Mouse (Mus musculus) MEL (cell line): ENCODE measurements around the gene Olfr247. TPM values are rescaled to one million over a fixed set of nuclear protein-coding genes. Genes with fewer than 3 reads are reported as not detected.
"Not testable (repeated sequence)": the region's sequence is repeated elsewhere in the genome, so short reads cannot be mapped to it uniquely, and the experiment has no call there.

Experiments used
- DNase-seq: peaks from one replicate; pipeline ENCODE4 v3.0.0; 2011; ENCODE audit warnings: low read depth, low spot score
- H3K27ac ChIP-seq: 2 replicates; pipeline ENCODE4 v1.5.1; 2012; ENCODE audit warnings: low read depth, mild to moderate bottlenecking, control low read depth, low read length, moderate library complexity; ENCODE audit not compliant: control insufficient read depth
- H3K27me3 ChIP-seq, 2 experiments: fragments of 150-350 bp in 1 of 2; sonication (generic) in 1 of 2; 2 replicates each; pipeline ENCODE4 v1.6.1; 2012; ENCODE audit warnings: low read length in 2 of 2, mild to moderate bottlenecking in 2 of 2, improper control_type of control experiment in 1 of 2, moderate library complexity in 1 of 2; ENCODE audit not compliant: insufficient read depth in 2 of 2, control insufficient read depth in 1 of 2
- H3K36me3 ChIP-seq, 2 experiments: 2 replicates each; pipeline ENCODE4 v1.6.1; 2012 to 2014; ENCODE audit warnings: low read length in 2 of 2, improper control_type of control experiment in 1 of 2, inconsistent platforms in 1 of 2, mild to moderate bottlenecking in 1 of 2; ENCODE audit not compliant: insufficient read depth in 2 of 2, control insufficient read depth in 1 of 2
- H3K4me1 ChIP-seq, 2 experiments: fragments of 150-350 bp in 1 of 2; sonication (generic) in 1 of 2; 2 replicates each; pipeline ENCODE4 v1.6.1; 2012; ENCODE audit warnings: low read length in 2 of 2, improper control_type of control experiment in 1 of 2, mild to moderate bottlenecking in 1 of 2; ENCODE audit not compliant: insufficient read depth in 2 of 2, control insufficient read depth in 1 of 2
- H3K4me3 ChIP-seq, 2 experiments: fragments of 150-350 bp in 1 of 2; sonication (generic) in 1 of 2; 2 replicates each; pipeline ENCODE4 v1.5.1; 2012; ENCODE audit warnings: low read depth in 2 of 2, low read length in 2 of 2, mild to moderate bottlenecking in 2 of 2, moderate library complexity in 2 of 2, control low read depth in 1 of 2, improper control_type of control experiment in 1 of 2; ENCODE audit not compliant: control insufficient read depth in 1 of 2, insufficient read depth in 1 of 2
- H3K79me2 ChIP-seq: 2 replicates; pipeline ENCODE4 v1.6.1; 2012; ENCODE audit warnings: mild to moderate bottlenecking, low read length, moderate library complexity; ENCODE audit not compliant: control insufficient read depth, poor library complexity, insufficient read depth
- H3K9ac ChIP-seq: 2 replicates; pipeline ENCODE4 v1.6.1; 2012; ENCODE audit warnings: low read depth, mild to moderate bottlenecking, control low read depth, low read length, moderate library complexity; ENCODE audit not compliant: control insufficient read depth, poor library complexity, severe bottlenecking
- H3K9me3 ChIP-seq: fragments of 150-350 bp; sonication (generic); replicated peaks from 2 replicates; pipeline ENCODE4 v1.6.1; 2012; ENCODE audit warnings: mild to moderate bottlenecking, low read length, improper control_type of control experiment, moderate library complexity; ENCODE audit not compliant: insufficient read depth
- CHD2 ChIP-seq: IDR thresholded peaks from 2 replicates; pipeline ENCODE4 v1.6.1; 2011; ENCODE audit warnings: low read length, improper control_type of control experiment
- CTCF ChIP-seq, 3 experiments: IDR thresholded peaks in 2 of 3; conservative IDR thresholded peaks in 1 of 3; 2 replicates each; pipeline ENCODE4 v1.5.1; 2011 to 2012; ENCODE audit warnings: low read length in 3 of 3, low read depth in 2 of 3, mild to moderate bottlenecking in 2 of 3, improper control_type of control experiment in 1 of 3, inconsistent platforms in 1 of 3, mixed read lengths in 1 of 3, moderate library complexity in 1 of 3; ENCODE audit not compliant: control insufficient read depth in 1 of 3, insufficient read depth in 1 of 3, poor library complexity in 1 of 3, severe bottlenecking in 1 of 3
- EP300 ChIP-seq, 2 experiments: IDR thresholded peaks; 2 replicates each; pipeline ENCODE4 v1.6.1; 2011; ENCODE audit warnings: improper control_type of control experiment in 2 of 2, low read length in 2 of 2, low read depth in 1 of 2, mild to moderate bottlenecking in 1 of 2
- GABPA ChIP-seq: IDR thresholded peaks from 2 replicates; pipeline ENCODE4 v1.6.1; 2012; ENCODE audit warnings: low read depth, mild to moderate bottlenecking, inconsistent platforms, low read length, improper control_type of control experiment, moderate library complexity
- GATA1 ChIP-seq: IDR thresholded peaks from 2 replicates; pipeline ENCODE4 v1.6.1; 2011; ENCODE audit warnings: low read depth, low read length, improper control_type of control experiment
- JUND ChIP-seq: IDR thresholded peaks from 2 replicates; pipeline ENCODE4 v1.6.1; 2011; ENCODE audit warnings: low read depth, mild to moderate bottlenecking, improper control_type of control experiment, low read length
- MEF2A ChIP-seq: IDR thresholded peaks from 2 replicates; pipeline ENCODE4 v1.6.1; 2014; ENCODE audit warnings: low read depth, mild to moderate bottlenecking, inconsistent platforms, low read length, improper control_type of control experiment; ENCODE audit not compliant: poor library complexity, insufficient replicate concordance, severe bottlenecking; ENCODE audit errors: extremely low read depth
- MYB ChIP-seq: IDR thresholded peaks from 2 replicates; pipeline ENCODE4 v1.6.1; 2011; ENCODE audit warnings: mild to moderate bottlenecking, low read depth, low read length, improper control_type of control experiment
- NRF1 ChIP-seq: IDR thresholded peaks from 2 replicates; pipeline ENCODE4 v1.6.1; 2014; ENCODE audit warnings: low read depth, mild to moderate bottlenecking, inconsistent platforms, low read length, improper control_type of control experiment, moderate library complexity; ENCODE audit not compliant: poor library complexity, insufficient read depth, severe bottlenecking
- POLR2AphosphoS2 ChIP-seq: IDR thresholded peaks from 2 replicates; pipeline ENCODE4 v1.6.1; 2011; ENCODE audit warnings: low read length, improper control_type of control experiment
- SIN3A ChIP-seq: IDR thresholded peaks from 2 replicates; pipeline ENCODE4 v1.6.1; 2012; ENCODE audit warnings: low read length, improper control_type of control experiment, inconsistent platforms
- SMC3 ChIP-seq: IDR thresholded peaks from 2 replicates; pipeline ENCODE4 v1.6.1; 2011; ENCODE audit warnings: low read depth, low read length, improper control_type of control experiment
- TCF12 ChIP-seq: IDR thresholded peaks from 2 replicates; pipeline ENCODE4 v1.6.1; 2014; ENCODE audit warnings: low read depth, mild to moderate bottlenecking, inconsistent platforms, low read length, improper control_type of control experiment, moderate library complexity
- USF2 ChIP-seq, 2 experiments: IDR thresholded peaks; 2 replicates each; pipeline ENCODE4 v1.6.1; 2011 to 2012; ENCODE audit warnings: improper control_type of control experiment in 2 of 2, low read length in 2 of 2, borderline replicate concordance in 1 of 2, inconsistent platforms in 1 of 2, low read depth in 1 of 2, mild to moderate bottlenecking in 1 of 2; ENCODE audit not compliant: insufficient read depth in 1 of 2
- polyA plus RNA-seq, 2 experiments: library from polyadenylated mRNA; stranded (reverse) in 1 of 2; unstranded in 1 of 2; fragments of >175 nt in 1 of 2; fragments of >200 nt in 1 of 2; gene quantifications; 2 replicates each; pipeline versions ENCODE4 v1.2.1 to v1.2.4; 2012; ENCODE audit warnings: low replicate concordance in 2 of 2, low read depth in 1 of 2; ENCODE audit not compliant: insufficient read length in 2 of 2, insufficient read depth in 1 of 2, missing spikeins in 1 of 2
- total RNA-seq: library from RNA; depleted of rRNA; stranded (reverse); fragments of 300-350 nt; gene quantifications from 2 replicates; pipeline ENCODE4 v1.2.3, GENCODE M21; 2012

Gene Olfr247
- total and polyA plus RNA-seq, 3 experiments, result not detected

- not testable (repeated sequence) for H3K27ac ChIP-seq, DNase-seq, H3K27me3 ChIP-seq, H3K9ac ChIP-seq, H3K4me3 ChIP-seq, H3K9me3 ChIP-seq, H3K36me3 ChIP-seq, H3K79me2 ChIP-seq, H3K4me1 ChIP-seq
Observed at GRCm38 (mm10) chr10:129981867-129982266, 5.9 kb upstream of the Olfr247 start.

GRCm38 (mm10) chr10:129972994-129973393 lies 2.9 kb downstream of the Olfr247 start:
- not testable (repeated sequence) for H3K9ac ChIP-seq, H3K4me1 ChIP-seq, H3K36me3 ChIP-seq, H3K79me2 ChIP-seq, H3K27ac ChIP-seq, H3K4me3 ChIP-seq, DNase-seq, H3K27me3 ChIP-seq, H3K9me3 ChIP-seq

- H3K36me3 ChIP-seq, H3K9ac ChIP-seq, H3K4me1 ChIP-seq, H3K9me3 ChIP-seq, H3K27me3 ChIP-seq, DNase-seq, H3K79me2 ChIP-seq, H3K4me3 ChIP-seq, H3K27ac ChIP-seq: not testable (repeated sequence)
Observed at GRCm38 (mm10) chr10:129967166-129967565, 8.8 kb downstream of the Olfr247 start, which contains the start of gene Olfr819. Olfr819 (minus strand) TSS chr10:129967266.

- not testable (repeated sequence) for H3K9me3 ChIP-seq, H3K27me3 ChIP-seq, H3K9ac ChIP-seq, H3K4me1 ChIP-seq, H3K36me3 ChIP-seq, DNase-seq, H3K27ac ChIP-seq, H3K79me2 ChIP-seq, H3K4me3 ChIP-seq
Observed at GRCm38 (mm10) chr10:129966232-129966631, 9.7 kb downstream of the Olfr247 start.

GRCm38 (mm10) chr10:129949000-129949399 lies 26.9 kb downstream of the Olfr247 start, which contains the start of gene Olfr818:
Olfr818 (minus strand) TSS chr10:129949100.
- no peak for DNase-seq
- Histone ChIP-seq H3K4me1 (no peaks in the 10 kb centered on the region), H3K9me3 (no peaks in the 10 kb centered on the region), H3K36me3 (no peaks in the 10 kb centered on the region), H3K9ac (no peak within 1 kb of the TSS), H3K27ac (no peak within 1 kb of the TSS)
- TF ChIP-seq GABPA (no peak), SIN3A (no peak), POLR2AphosphoS2 (no peak), NRF1 (no peak), JUND (no peak), MYB (no peak), MEF2A (no peak), TCF12 (no peak), SMC3 (no peak), EP300 (IDR thresholded peaks at IDR 0.05; ENCODE audit: low read depth in 1 of 2, low read length in 2 of 2) (no peak), CHD2 (no peak), GATA1 (no peak), USF2 (IDR thresholded peaks at IDR 0.05; ENCODE audit: borderline replicate concordance in 1 of 2, insufficient read depth in 1 of 2, low read depth in 1 of 2, low read length in 2 of 2) (no peak), CTCF (IDR thresholded peaks at IDR 0.05 in 2 of 3, conservative IDR thresholded peaks at IDR 0.05 in 1 of 3; ENCODE audit: control insufficient read depth in 1 of 3, insufficient read depth in 1 of 3, low read depth in 2 of 3, low read length in 3 of 3, poor library complexity in 1 of 3, severe bottlenecking in 1 of 3) (no peak)
- TF ChIP-seq, all 39 proteins: peak for 0
- no peaks in the 10 kb centered on the region for H3K27me3 ChIP-seq
- H3K4me3 ChIP-seq, result no peak within 1 kb of the TSS
- no peaks in the 10 kb centered on the region for H3K79me2 ChIP-seq
